Mouse (Mus musculus) midbrain, embryonic 16.5 days (tissue): ENCODE measurements around the gene Smyd4. TPM values are rescaled to one million over a fixed set of nuclear protein-coding genes. Genes with fewer than 3 reads are reported as not detected.

ENCODE experiments used
- ATAC-seq: fragments of 200-750 bp; cut with Nextera tagmentation; 2 replicates; pipeline ENCODE4 v1.8.0; 2017; ENCODE audit warnings: moderate TSS enrichment
- H3K27ac ChIP-seq: fragments of 300-500 bp; sonication (generic); 2 replicates; pipeline ENCODE4 v1.5.1; 2014; ENCODE audit warnings: mild to moderate bottlenecking, low read length, mixed read lengths
- H3K27me3 ChIP-seq: fragments of 300-500 bp; sonication (generic); 2 replicates; pipeline ENCODE4 v1.6.1; 2014; ENCODE audit warnings: low read depth, low read length, mixed read lengths; ENCODE audit not compliant: control insufficient read depth, insufficient read depth
- H3K36me3 ChIP-seq: fragments of 300-500 bp; sonication (generic); 2 replicates; pipeline ENCODE4 v1.6.1; 2014; ENCODE audit warnings: mild to moderate bottlenecking, low read length, moderate library complexity, mixed read lengths; ENCODE audit not compliant: control insufficient read depth, insufficient read depth
- H3K4me1 ChIP-seq: fragments of 300-500 bp; sonication (generic); 2 replicates; pipeline ENCODE4 v1.6.1; 2014; ENCODE audit warnings: mild to moderate bottlenecking, low read length, mixed read lengths; ENCODE audit not compliant: control insufficient read depth, insufficient read depth
- H3K4me2 ChIP-seq: fragments of 300-500 bp; sonication (generic); 2 replicates; pipeline ENCODE4 v1.6.1; 2014; ENCODE audit warnings: mild to moderate bottlenecking, low read length, mixed read lengths
- H3K4me3 ChIP-seq: fragments of 300-500 bp; sonication (generic); 2 replicates; pipeline ENCODE4 v1.5.1; 2014; ENCODE audit warnings: low read depth, mild to moderate bottlenecking, low read length, moderate library complexity, mixed read lengths
- H3K9ac ChIP-seq: fragments of 300-500 bp; sonication (generic); 2 replicates; pipeline ENCODE4 v1.6.1; 2014; ENCODE audit warnings: low read depth, low read length, mixed read lengths
- H3K9me3 ChIP-seq: fragments of 300-500 bp; sonication (generic); replicated peaks from 2 replicates; pipeline ENCODE4 v1.6.1; 2014; ENCODE audit warnings: mild to moderate bottlenecking, low read length, mixed read lengths; ENCODE audit not compliant: control insufficient read depth, poor library complexity, severe bottlenecking
- WGBS: fragments of 180-500 bp; shearing (Covaris S2); extraction: QIAGEN DNeasy Blood & Tissue Kit; methylation state at CpG from one replicate; pipeline ENCODE4 v1.1.7; 2014; 5-methylcytosine and 5-hydroxymethylcytosine counted together
- polyA plus RNA-seq: library from polyadenylated mRNA; unstranded; fragments of >200 nt; fragmentation: Nextera tagmentation; extraction: Ambion mirVana; gene quantifications from 2 replicates; pipeline ENCODE4 v1.2.1, GENCODE M21; 2015

The Smyd4 gene
- polyA plus RNA-seq, 1 experiment from 2014 or later: 17.3 TPM

DNA sequence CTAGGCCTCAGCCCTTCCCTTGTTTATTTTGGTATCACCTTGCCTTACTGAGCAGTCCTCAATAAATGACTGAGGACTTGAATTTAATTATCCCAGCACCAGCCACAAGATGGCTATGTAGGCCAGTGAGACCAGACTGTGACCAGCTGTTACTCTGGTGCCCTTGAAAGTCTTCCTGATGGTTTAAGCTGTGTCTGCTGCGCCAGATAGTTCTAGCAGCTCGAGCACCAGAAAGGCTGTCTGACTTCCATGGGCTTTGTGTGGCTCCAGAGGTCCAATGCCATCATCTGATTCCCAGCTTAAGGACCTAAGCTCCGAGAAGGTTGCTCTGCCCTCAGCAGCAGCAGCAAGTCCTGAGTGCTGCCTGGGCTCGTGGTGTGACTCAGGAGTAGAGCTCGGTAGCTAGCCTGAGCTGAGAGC, 54.0 kb downstream of the Smyd4 start:
- peak overlapping the region; percentile 35; the same call in 1 of the 2 replicates for H3K27ac ChIP-seq

DNA sequence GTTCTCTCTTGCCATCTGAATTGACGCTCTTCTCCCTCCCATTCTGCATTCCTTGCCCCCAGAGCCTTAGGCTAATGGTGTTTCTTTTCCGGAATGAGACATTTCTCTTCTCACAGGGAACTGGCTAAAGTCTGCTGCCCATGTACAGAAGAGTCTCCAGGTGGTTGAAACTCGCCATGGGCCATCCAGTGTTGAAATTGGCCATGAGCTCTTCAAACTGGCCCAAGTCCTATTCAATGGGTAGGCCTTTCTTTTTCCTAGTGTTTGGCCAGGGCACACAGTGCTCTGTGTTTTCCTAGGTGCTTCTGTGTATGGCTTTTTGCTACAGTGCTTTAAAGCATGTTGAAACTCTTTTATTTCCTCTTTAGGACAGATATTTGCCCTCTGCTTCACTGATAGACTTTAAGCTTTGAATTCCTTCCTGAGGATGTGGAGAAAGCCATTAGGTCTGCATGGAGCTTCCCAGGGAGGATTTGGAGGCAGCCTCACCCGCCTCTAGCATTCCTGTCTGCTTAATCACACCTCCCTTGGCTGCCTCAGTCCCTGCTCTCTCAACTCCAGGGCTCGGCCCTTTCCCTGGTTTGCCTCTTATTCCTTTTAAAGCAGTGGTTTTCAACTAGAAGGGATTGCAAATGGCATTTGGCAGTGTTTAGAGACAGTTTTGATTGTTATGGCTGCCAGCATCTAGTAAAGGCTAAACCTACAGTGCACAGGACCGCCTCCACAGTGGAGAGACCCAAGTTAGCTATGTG, 55.2 kb downstream of the Smyd4 start:
- Histone ChIP-seq H3K4me3 (no peak overlapping the region), H3K9me3 (no peaks in the 10 kb centered on the region), H3K4me2 (no peak overlapping the region), H3K4me1 (peaks cover 3% of the 10 kb centered on the region), H3K36me3 (no peaks in the 10 kb centered on the region), H3K9ac (no peak overlapping the region), H3K27me3 (no peaks in the 10 kb centered on the region), H3K27ac (no peak overlapping the region)
- WGBS: 72% methylated on average over 6 of the region's 6 CpGs
- no peak for ATAC-seq

More for the DNA sequence above, 54.0 kb downstream of the Smyd4 start:
- Histone ChIP-seq H3K4me3 (no peak overlapping the region), H3K4me1 (peaks cover 5% of the 10 kb centered on the region), H3K4me2 (no peak overlapping the region), H3K36me3 (no peaks in the 10 kb centered on the region), H3K9ac (no peak overlapping the region), H3K27me3 (no peaks in the 10 kb centered on the region), H3K9me3 (no peaks in the 10 kb centered on the region)
- 55% methylated on average over 5 of the region's 5 CpGs for WGBS
- ATAC-seq: peak; percentile 62; the same call in 1 of the 2 replicates

DNA sequence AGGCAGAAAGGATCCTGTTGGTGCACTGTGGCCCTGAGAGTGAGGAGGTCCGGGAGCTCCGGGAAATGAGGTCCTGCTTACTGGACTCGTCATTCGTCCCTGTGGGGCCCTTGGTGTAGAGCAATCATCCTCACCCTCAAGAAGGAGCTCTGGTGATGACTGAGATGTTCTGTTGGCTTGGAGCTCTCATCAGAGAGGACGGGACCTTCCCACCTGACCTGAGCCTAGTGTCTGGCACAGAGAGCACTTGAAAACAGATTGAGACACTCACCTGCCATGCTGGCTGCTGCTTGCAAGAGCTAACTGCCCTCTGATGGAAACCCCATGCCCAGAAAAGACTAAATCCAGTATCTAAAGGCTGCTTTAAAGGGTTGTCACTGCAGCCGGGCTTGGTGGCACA, 56.6 kb downstream of the Smyd4 start:
- ATAC-seq: no peak
- Histone ChIP-seq H3K4me1 (peaks cover 3% of the 10 kb centered on the region), H3K4me3 (no peak overlapping the region), H3K4me2 (no peak overlapping the region), H3K36me3 (no peaks in the 10 kb centered on the region), H3K9ac (no peak overlapping the region), H3K27me3 (no peaks in the 10 kb centered on the region), H3K9me3 (no peaks in the 10 kb centered on the region), H3K27ac (no peak overlapping the region)
- WGBS: 89% methylated on average over 6 of the region's 6 CpGs

DNA sequence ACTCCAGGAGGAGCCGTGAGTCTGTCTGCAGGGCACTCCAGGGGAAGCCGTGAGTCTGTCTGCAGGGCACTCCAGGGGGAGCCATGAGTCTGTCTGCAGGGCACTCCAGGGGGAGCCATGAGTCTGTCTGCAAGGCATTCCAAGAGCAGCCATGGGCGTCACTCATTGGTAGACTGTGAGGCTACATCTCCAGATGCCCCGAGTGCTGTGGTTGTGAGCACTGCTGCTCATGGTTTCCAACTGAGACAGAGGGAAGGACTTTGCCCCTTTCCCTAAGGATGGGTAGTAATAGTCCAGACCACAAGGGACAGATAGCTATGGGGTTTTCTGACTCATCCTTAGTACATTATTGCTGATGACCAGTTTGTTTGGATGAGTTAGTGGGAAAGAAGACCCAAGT, 57.9 kb downstream of the Smyd4 start:
- 62% methylated on average over 4 of the region's 4 CpGs for WGBS

DNA sequence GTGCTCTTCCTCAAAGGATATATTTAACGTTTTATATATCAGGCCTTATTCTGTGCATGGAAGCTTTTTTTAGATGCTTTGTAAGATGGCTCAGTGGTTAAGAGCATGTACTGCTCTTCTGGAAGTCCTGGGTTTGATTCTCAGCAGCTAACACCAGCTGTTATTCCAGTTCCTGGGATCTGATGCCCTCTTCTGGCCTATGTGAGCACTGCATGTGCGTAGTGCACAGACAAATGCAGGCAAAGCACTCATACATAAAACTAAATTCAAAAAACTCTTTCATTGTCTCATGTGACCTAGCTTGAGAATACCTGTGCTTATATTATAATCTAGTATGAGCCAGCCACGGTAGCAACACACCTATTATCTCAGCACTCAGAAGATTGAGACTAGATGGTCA, 58.6 kb downstream of the Smyd4 start:
- peaks cover 3% of the 10 kb centered on the region for H3K4me1 ChIP-seq
- no peak for ATAC-seq
- H3K27me3 ChIP-seq: no peaks in the 10 kb centered on the region
- no peak overlapping the region for H3K27ac ChIP-seq
- no peak overlapping the region for H3K4me3 ChIP-seq
- WGBS: 36% methylated on average over 3 of the region's 3 CpGs
- no peaks in the 10 kb centered on the region for H3K36me3 ChIP-seq
- H3K9me3 ChIP-seq: no peaks in the 10 kb centered on the region
- H3K4me2 ChIP-seq: no peak overlapping the region
- H3K9ac ChIP-seq: no peak overlapping the region

More for the DNA sequence above, 57.9 kb downstream of the Smyd4 start:
- Histone ChIP-seq H3K4me1 (peaks cover 3% of the 10 kb centered on the region), H3K36me3 (no peaks in the 10 kb centered on the region), H3K9ac (no peak overlapping the region), H3K9me3 (no peaks in the 10 kb centered on the region), H3K4me2 (no peak overlapping the region), H3K4me3 (no peak overlapping the region), H3K27me3 (no peaks in the 10 kb centered on the region), H3K27ac (no peak overlapping the region)
- no peak for ATAC-seq

DNA sequence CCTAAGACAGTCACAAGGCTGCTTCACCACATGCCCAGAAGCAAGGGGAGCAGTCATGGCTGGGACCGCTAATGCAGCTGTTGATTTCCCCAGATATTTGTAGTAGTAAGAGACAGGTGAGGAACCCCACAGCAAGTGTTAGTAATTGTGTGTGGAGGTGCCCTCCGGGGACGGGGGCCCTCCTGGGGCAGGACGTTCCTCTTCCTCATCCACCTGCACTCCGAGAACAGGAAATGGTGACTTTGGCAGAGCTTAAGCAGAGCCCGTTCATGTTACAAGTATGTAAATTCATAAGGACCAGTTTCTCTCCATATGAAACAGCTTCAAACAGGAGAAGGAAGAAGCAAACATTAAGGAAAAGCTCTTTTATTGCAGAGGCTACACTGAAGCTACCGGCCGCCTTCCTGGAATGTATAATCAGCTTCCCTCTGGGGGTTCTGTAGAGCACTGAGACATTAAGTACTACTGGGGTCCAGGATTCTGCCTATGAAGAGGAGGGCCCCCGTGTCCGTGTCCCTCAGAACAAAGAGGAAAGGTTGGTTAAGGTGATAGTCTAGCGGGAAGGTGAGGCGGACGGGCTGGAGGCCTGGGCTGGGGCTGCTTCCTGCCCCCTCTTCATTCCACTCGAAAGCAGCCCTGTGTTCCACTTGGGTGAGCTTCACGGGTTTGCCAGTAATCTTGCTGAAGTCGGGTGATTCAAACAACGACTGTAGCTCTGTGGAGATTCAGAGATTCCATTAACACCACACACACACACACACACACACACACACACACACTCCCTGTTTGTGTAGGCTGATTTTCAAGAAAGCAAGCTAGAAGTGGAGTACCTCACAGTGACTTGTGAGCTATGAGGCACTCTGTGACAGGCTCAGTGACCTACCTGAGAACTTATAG, 61.7 kb downstream of the Smyd4 start:
- no peaks in the 10 kb centered on the region for H3K36me3 ChIP-seq
- H3K4me1 ChIP-seq: no peaks in the 10 kb centered on the region
- ATAC-seq: no peak
- no peaks in the 10 kb centered on the region for H3K27me3 ChIP-seq
- no peak overlapping the region for H3K9ac ChIP-seq
- H3K27ac ChIP-seq: no peak overlapping the region
- H3K9me3 ChIP-seq: no peaks in the 10 kb centered on the region
- H3K4me3 ChIP-seq: no peak overlapping the region
- no peak overlapping the region for H3K4me2 ChIP-seq
- WGBS: 66% methylated on average over 17 of the region's 17 CpGs

DNA sequence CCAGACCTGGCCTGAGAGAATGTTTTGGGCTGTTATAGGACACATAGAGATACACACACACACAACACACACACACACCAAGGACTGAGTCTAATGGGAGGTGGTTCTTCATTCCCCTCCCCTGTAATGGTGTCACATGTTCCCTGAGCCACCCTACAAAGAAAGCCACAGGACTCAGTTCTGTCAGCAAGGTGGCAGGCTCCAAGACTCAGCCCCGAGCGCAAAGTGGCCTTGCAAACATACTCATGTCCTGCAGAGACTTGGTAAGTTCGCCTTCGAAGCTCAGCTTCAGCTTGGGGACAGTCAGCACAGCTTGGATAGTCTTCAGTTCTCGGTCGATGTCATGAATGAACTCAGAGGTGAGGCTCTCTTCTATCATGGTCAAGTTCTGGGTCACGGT, 62.4 kb downstream of the Smyd4 start:
- no peaks in the 10 kb centered on the region for H3K36me3 ChIP-seq
- 93% methylated on average over 7 of the region's 7 CpGs for WGBS
- no peak overlapping the region for H3K4me2 ChIP-seq
- H3K4me3 ChIP-seq: no peak overlapping the region
- H3K4me1 ChIP-seq: no peaks in the 10 kb centered on the region
- no peak overlapping the region for H3K27ac ChIP-seq
- H3K27me3 ChIP-seq: no peaks in the 10 kb centered on the region
- no peak overlapping the region for H3K9ac ChIP-seq
- no peak for ATAC-seq
- H3K9me3 ChIP-seq: no peaks in the 10 kb centered on the region

DNA sequence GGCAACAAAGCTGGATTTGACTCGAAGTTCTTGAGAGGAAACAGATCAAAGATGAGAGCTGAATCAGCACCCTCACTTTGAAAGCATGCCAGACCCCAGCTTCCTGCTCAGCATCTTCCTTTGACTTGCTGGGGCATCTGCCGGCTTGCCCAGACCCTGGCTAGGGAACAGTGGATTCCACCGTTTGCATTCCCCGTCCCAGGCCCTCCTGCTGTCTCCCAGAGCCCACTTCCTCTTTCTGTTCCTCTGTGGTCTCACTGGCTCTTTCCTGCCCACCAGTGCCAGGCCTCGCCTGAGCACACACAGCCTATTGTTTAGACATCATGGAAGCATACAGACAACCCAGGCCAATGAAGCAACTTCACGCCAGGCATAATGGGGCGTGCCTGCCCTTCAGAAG, 66.9 kb downstream of the Smyd4 start:
- no peak overlapping the region for H3K9ac ChIP-seq
- H3K27me3 ChIP-seq: no peaks in the 10 kb centered on the region
- no peaks in the 10 kb centered on the region for H3K36me3 ChIP-seq
- H3K4me2 ChIP-seq: no peak overlapping the region
- ATAC-seq: no peak
- H3K4me1 ChIP-seq: no peaks in the 10 kb centered on the region
- 57% methylated on average over 7 of the region's 7 CpGs for WGBS
- H3K27ac ChIP-seq: no peak overlapping the region
- H3K9me3 ChIP-seq: no peaks in the 10 kb centered on the region
- no peak overlapping the region for H3K4me3 ChIP-seq

DNA sequence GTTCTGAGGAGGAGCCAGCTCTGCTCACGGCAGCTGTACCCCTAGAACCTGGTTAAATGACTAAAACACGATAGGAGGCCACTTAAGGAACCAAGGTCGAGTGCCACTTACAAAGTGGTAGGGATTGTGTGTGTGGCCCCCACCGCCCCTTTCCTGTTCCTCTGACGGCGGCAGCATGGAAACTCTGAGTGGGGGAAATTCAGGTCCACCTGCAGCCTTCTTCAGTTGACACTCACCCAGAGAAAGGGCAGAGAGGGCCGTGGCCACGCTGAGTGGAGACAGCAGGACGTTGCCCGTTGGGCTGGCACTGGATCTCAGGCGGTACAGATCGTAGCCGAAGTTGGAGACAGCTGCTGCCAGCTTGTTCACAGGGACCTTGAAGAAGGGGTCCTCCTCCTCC, 67.8 kb downstream of the Smyd4 start:
- Histone ChIP-seq H3K27me3 (no peaks in the 10 kb centered on the region), H3K4me3 (no peak overlapping the region), H3K4me2 (no peak overlapping the region), H3K27ac (no peak overlapping the region), H3K9me3 (no peaks in the 10 kb centered on the region), H3K9ac (no peak overlapping the region), H3K4me1 (no peaks in the 10 kb centered on the region), H3K36me3 (no peaks in the 10 kb centered on the region)
- 86% methylated on average over 13 of the region's 13 CpGs for WGBS
- no peak for ATAC-seq
